Mouse (Mus musculus): ENCODE data around the gene Sec24a. TPM values are rescaled to one million over a fixed set of nuclear protein-coding genes. Genes with fewer than 3 reads are reported as not detected.

Sec24a gene
- 31.9 TPM for polyA plus RNA-seq (2017; shearing (Covaris generic))

DNA sequence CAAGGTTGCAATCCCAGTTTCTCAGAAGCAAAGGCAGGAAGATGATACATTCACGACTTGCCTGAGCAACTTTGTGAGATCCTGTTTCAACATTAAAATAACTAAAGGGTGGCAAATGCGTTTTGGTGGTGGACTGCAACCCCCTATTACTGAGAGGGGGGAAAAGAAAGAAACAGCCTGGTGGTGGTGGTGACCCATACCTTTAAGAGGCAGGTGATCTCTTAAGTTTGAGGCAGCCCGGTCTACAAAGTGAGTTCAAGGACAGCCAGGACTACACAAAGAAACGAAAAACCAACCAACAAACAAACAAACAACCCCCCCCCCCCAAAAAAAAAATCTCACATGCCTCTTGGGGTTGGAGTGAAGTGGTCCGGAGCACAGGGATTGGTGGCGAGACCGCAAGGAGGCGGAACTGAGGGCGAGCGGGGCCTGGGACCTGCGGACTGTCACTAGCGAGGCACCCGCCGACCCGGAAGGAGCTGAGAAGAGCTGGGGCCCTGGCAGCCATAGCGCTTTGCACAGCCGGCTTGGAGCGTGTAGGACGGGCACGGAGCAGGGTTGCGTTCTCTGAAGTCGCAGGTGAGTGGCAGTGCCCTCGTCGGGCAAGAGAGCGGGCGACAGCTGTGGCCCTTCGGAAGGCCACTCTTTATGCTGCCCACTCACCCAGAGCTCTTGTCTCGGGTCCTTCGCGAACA lies at the start of gene Sec24a, which contains the start of gene Sar1b:
Gene Sec24a (minus strand): TSS at position 422 of the 695 bp plus-strand sequence.
Gene Sar1b (plus strand): TSS at position 475 of the 695 bp plus-strand sequence.

DNA sequence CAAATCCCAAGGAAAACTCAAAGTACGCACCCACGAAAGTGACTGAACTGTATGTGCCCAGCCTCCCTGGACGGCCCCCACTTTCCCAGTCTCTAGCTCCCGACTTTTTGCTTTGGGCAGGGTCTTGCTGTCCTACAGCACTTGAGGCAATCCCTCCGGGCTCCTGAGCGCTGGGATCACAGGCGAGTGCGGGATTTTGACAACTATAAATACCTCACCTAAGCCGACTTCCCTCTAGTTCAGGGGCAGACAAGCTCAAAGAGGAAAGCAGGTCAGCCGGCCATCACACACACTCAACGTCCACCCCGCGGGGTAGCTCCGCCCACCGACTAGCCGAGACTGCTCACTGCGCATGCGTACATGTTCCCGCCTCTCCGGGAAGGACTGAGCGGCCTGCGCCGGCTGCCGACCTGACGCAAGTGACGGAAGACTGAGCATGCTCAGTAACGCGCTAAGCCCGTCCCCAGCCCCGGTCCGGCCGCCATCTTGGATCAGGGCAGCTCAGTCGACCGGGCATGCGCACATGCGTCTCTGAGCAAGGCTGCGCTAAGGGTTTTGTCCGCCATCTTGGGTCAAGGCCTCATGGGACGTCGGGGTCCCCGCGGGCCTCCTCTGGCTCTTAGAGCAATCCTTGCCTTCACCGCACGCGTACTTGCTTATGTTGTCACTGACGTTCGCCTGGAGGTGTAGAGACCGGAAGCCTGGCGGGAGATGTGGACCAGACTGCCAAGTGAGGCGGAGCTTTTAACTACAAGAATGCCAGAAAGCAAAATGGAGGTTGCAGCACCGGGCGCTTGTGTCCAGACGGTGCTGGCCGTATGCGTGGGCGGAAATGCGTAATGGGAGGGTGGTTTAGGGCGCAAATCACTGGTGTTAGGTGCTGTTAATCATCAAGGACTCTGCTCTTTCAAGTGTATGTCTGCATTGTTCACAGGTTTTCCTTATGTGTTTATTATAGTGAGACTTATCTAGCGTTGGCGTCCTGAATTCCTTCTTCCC lies 74.8 kb downstream of the Sec24a start, which contains the start of gene 0610009B22Rik:
Gene 0610009B22Rik (minus strand): TSS at position 545 of the 999 bp plus-strand sequence.

DNA sequence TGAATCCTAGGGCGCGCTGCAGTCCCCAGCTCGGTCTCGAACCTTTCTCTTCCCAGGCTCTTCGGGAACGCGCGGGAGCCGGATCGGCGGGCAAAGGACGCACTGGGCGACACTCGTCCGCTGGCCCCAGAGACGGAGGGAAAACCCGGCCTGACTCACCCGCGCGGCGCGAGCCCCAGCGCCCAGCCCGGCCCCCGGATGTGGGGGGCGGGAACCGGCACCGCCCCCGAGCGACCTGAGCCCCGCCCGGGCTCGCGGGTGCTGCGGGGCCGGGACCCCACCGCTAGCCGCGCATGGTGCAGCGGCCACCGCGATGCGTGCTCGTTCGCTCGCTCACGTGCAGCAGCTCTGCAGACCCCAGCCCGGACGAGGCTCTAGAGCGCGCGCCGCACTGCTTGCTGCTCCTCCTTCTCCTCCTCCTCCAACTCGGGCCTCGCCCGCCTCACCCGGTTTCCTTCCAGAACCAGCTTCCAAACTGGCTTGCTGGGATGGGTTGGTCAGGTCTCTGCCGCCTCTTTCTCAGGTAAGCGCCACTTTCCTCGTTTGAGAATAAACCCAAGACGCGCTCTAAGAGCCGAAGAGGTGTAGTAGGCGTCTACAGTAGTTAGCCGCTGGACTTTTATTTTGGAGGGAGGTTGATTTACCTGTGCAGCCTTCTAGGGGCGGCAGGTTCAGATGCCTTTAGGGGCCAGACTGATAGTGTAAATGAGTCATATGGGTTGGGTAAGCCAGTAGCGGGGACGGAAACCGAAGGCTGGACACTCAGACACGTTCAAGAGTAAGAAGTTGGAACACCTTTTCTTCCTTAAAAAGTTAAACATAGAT lies 112.5 kb downstream of the Sec24a start, which contains the start of the genes N4bp3 and D930048N14Rik:
Gene N4bp3 (minus strand): TSS at position 152 of the 825 bp plus-strand sequence.
Gene D930048N14Rik (plus strand): TSS at position 264 of the 825 bp plus-strand sequence.

Other genes with a start within 250 kb of the Sec24a start
- 14.0 TPM for gene Phykpl, start 178.9 kb downstream of the Sec24a start, polyA plus RNA-seq (2017; shearing (Covaris generic))
- gene Hnrnpab, start 156.8 kb downstream of the Sec24a start, polyA plus RNA-seq (2017; shearing (Covaris generic)), result 534 TPM
- gene Nhp2, start 143.9 kb downstream of the Sec24a start, polyA plus RNA-seq (2017; shearing (Covaris generic)), result 48.6 TPM
- gene Rmnd5b, start 127.7 kb downstream of the Sec24a start, polyA plus RNA-seq (2017; shearing (Covaris generic)), result 78.3 TPM
- gene N4bp3, start 112.8 kb downstream of the Sec24a start, polyA plus RNA-seq (2017; shearing (Covaris generic)), result 11.9 TPM
- 1.2 TPM for gene D930048N14Rik, start 112.7 kb downstream of the Sec24a start, polyA plus RNA-seq (2017; shearing (Covaris generic))
- 4.4 TPM for gene 0610009B22Rik, start 74.8 kb downstream of the Sec24a start, polyA plus RNA-seq (2017; shearing (Covaris generic))
- 74.3 TPM for gene Sar1b, start 53 bp upstream of the Sec24a start, polyA plus RNA-seq (2017; shearing (Covaris generic))
- gene Jade2, start 94.0 kb upstream of the Sec24a start, polyA plus RNA-seq (2017; shearing (Covaris generic)), result 6.6 TPM
- gene Cdkn2aipnl, start 204.0 kb upstream of the Sec24a start, polyA plus RNA-seq (2017; shearing (Covaris generic)), result 98.9 TPM
- 397 TPM for gene Ube2b, start 237.1 kb upstream of the Sec24a start, polyA plus RNA-seq (2017; shearing (Covaris generic))
- gene Cdkl3, start 240.6 kb upstream of the Sec24a start, polyA plus RNA-seq (2017; shearing (Covaris generic)), result 6.6 TPM

All from effector memory CD4-positive, alpha-beta T cell, adult 7 months (primary cell).